ENCODE assay signal across 8 mouse cellular contexts in the genomic region with DNA sequence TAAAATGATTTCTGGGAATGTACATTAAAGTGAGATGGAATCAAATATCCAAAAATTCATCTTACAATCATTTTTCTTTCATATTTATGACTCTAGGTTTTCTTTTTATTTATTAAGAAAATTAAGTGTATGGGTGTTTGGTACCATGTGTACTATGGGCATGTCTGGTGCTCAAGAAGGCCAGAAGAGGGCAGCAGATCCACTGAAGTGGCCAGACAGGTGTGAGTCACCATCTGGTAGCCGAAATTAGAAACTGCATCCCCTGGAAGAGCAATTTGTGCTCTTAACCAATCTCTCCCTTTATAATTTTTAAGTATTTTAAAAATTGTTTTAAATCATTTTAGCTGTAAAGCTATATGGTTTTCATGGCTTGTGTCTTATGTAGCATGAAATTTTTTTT. TPM values are rescaled to one million over a fixed set of nuclear protein-coding genes. Genes with fewer than 3 reads are reported as not detected.
DNase-seq lines count a peak whose midpoint lies in the region; ATAC-seq and TF ChIP-seq lines count a peak whose summit lies in the region.

No protein-coding gene starts in this region.

- ATAC-seq in Patski, result peak; percentile 87
- ATAC-seq in lung, postnatal 0 days, result no peak
- no peak for ATAC-seq in intestine, embryonic 15.5 days

- H3K9me3 ChIP-seq in lung, postnatal 0 days (ENCODE audit: low read length), result no peaks in the 10 kb centered on the region
- no peaks in the 10 kb centered on the region for H3K9me3 ChIP-seq in intestine, embryonic 15.5 days

- H3K36me3 ChIP-seq in lung, postnatal 0 days (ENCODE audit: insufficient read depth, low read length), result no peaks in the 10 kb centered on the region
- H3K36me3 ChIP-seq in intestine, embryonic 15.5 days, result no peaks in the 10 kb centered on the region

- no peak overlapping the region for H3K4me2 ChIP-seq in lung, postnatal 0 days (replicated peaks; ENCODE audit: low read depth, low read length)
- H3K4me2 ChIP-seq in intestine, embryonic 15.5 days (replicated peaks), result no peak overlapping the region

- peak; percentile 16 to 63 for DNase-seq in adrenal gland, adult (ENCODE audit: inconsistent age in 2 of 2, low spot score in 1 of 2)
- no peak for DNase-seq in adrenal gland, postnatal 4 days (ENCODE audit: low spot score in 2 of 2)
- peak in 1 of 2 experiments; percentile 25 for DNase-seq in layer of hippocampus, adult 2 months (ENCODE audit: low spot score in 2 of 2)
- DNase-seq in layer of hippocampus, adult 11-12 months (ENCODE audit: low spot score), result no peak
- DNase-seq in Patski (ENCODE audit: low read depth, low spot score), result no peak
- peak; percentile 30 for DNase-seq in forelimb bud, embryonic 11.5 days (ENCODE audit: low read depth, low spot score)
- DNase-seq in lung, postnatal 0 days (ENCODE audit: low spot score), result peak; percentile 36

- no peak overlapping the region for H3K4me3 ChIP-seq in layer of hippocampus, adult 2 months
- H3K4me3 ChIP-seq in lung, postnatal 0 days (ENCODE audit: low read depth, low read length), result no peak overlapping the region
- no peak overlapping the region for H3K4me3 ChIP-seq in intestine, embryonic 15.5 days (replicated peaks)

- WGBS in lung, postnatal 0 days, result 10% methylated on average over 1 of the region's 1 CpGs
- 30% methylated on average over 1 of the region's 1 CpGs for WGBS in intestine, embryonic 15.5 days

- in situ Hi-C loops in Patski (cut with MboI; ENCODE audit: low pct_unique_long_range_greater_than_20kb), result no loop called here

- peak; percentile 78 for TF ChIP-seq CTCF in layer of hippocampus, adult 2 months (conservative IDR thresholded peaks at IDR 0.05)
- TF ChIP-seq CTCF in Patski (IDR thresholded peaks at IDR 0.05), result peak; percentile 74
- TF ChIP-seq CTCF in lung, postnatal 0 days (IDR thresholded peaks at IDR 0.05), result peak; percentile 64

- CTCF ChIA-PET in Patski (lab: Charles Lee), result interaction anchor here (1.0 to 1.4 kb wide), 2 partner anchors 52 to 67 kb away, joined by 3 to 9 read pairs; no protein-coding TSS in a partner anchor

- H3K4me1 ChIP-seq in lung, postnatal 0 days (ENCODE audit: insufficient read depth, low read depth, low read length), result no peaks in the 10 kb centered on the region
- H3K4me1 ChIP-seq in intestine, embryonic 15.5 days (replicated peaks), result no peaks in the 10 kb centered on the region

- peaks cover 11% of the 10 kb centered on the region for H3K27me3 ChIP-seq in Patski
- no peaks in the 10 kb centered on the region for H3K27me3 ChIP-seq in lung, postnatal 0 days (replicated peaks; ENCODE audit: insufficient read depth, low read length)
- H3K27me3 ChIP-seq in intestine, embryonic 15.5 days (replicated peaks), result no peaks in the 10 kb centered on the region

- POLR2A ChIA-PET in Patski (lab: Charles Lee), result no interaction called here

- no peak overlapping the region for H3K27ac ChIP-seq in layer of hippocampus, adult 2 months
- no peak overlapping the region for H3K27ac ChIP-seq in lung, postnatal 0 days (ENCODE audit: low read length)
- H3K27ac ChIP-seq in intestine, embryonic 15.5 days, result no peak overlapping the region

- H3K9ac ChIP-seq in lung, postnatal 0 days (replicated peaks; ENCODE audit: low read depth), result no peak overlapping the region
- H3K9ac ChIP-seq in intestine, embryonic 15.5 days, result no peak overlapping the region

- no peak for TF ChIP-seq EP300 in lung, postnatal 0 days (IDR thresholded peaks at IDR 0.05)

RNA-seq across cellular contexts. Expression of gene Prkx, which starts 54.7 kb away (rescaled TPM):
- total RNA-seq in adrenal gland, postnatal 4 days (2021), result 10 to 100 TPM; 11.2 to 11.7 TPM
- 10 to 100 TPM; 12.0 to 13.3 TPM for total RNA-seq in layer of hippocampus, adult 2 months (2021)
- 45.4 TPM for polyA plus RNA-seq in Patski (2021)
- polyA plus RNA-seq in lung, postnatal 0 days (2015; fragmentation: Nextera tagmentation; extraction: Ambion mirVana), result 17.5 and 19.6 TPM in 2 replicates
- polyA plus RNA-seq in intestine, embryonic 15.5 days (2015; fragmentation: Nextera tagmentation; extraction: Ambion mirVana), result 8.7 and 9.2 TPM in 2 replicates

Comparison
In these comparisons a context has a peak if more than half of its experiments do, and no peak if none do; other contexts are left out.
1. DNase-seq: peak in adrenal gland, adult (2 of 2), forelimb bud, embryonic 11.5 days (single experiment) and lung, postnatal 0 days (single experiment); none in adrenal gland, postnatal 4 days (0 of 2), layer of hippocampus, adult 11-12 months (single experiment) and Patski (single experiment).
2. Peak in every context shown above with its lines, with median percentiles within 50 percentile points of each other: CTCF ChIP-seq.